Mouse (Mus musculus) embryonic stem cell, embryonic (primary cell): Measurements from ENCODE around the gene Ch25h.

Source experiments
- CTCF ChIA-PET, 4 experiments: fragments of 300-600 bp in 2 of 4; fragments of 350-600 bp in 2 of 4; sonication (Branson Sonifier 250); formaldehyde crosslinking; loops; one replicate each; lab custom pipeline; 2022; ENCODE audit warnings: inconsistent platforms in 2 of 4; lab: Charles Lee
- POLR2A ChIA-PET, 4 experiments: fragments of 300-600 bp in 2 of 4; fragments of 350-600 bp in 2 of 4; sonication (Branson Sonifier 250); formaldehyde crosslinking; loops; one replicate each; lab custom pipeline; 2022; ENCODE audit warnings: antibody characterized with exemption in 4 of 4, inconsistent platforms in 1 of 4; lab: Charles Lee

The Ch25h gene

GRCm38 (mm10) chr19:34474991-34475971, at the start of gene Ch25h:
Ch25h (minus strand) TSS chr19:34475164.
- CTCF ChIA-PET = interaction anchor here in 2 of 4 experiments (0.6 to 1.6 kb wide), 4 partner anchors 19 to 271 kb away, joined by 3 to 14 read pairs (median 4); partner anchors contain the start of gene Ifit2 (in 1 of the 2)
- POLR2A ChIA-PET = interaction anchor here in 1 of 4 experiments (1.2 kb wide), 1 partner anchor 40 kb away, joined by 3 read pairs; no protein-coding TSS in a partner anchor

- POLR2A ChIA-PET = interaction anchor here in 2 of 4 experiments (0.7 to 0.9 kb wide), 2 partner anchors 411 to 1133 kb away, joined by 4 to 5 read pairs; no protein-coding TSS in a partner anchor
- CTCF ChIA-PET = interaction anchor here in 2 of 4 experiments (1.1 to 3.0 kb wide), 2 partner anchors 24 kb away, joined by 5 to 7 read pairs; no protein-coding TSS in a partner anchor
These were observed 49.7 kb upstream of the Ch25h start for GRCm38 (mm10) chr19:34524646-34525045.

- ChIA-PET POLR2A (no interaction called here), CTCF (no interaction called here)
These were observed 48.3 kb upstream of the Ch25h start for GRCm38 (mm10) chr19:34523106-34523725.

- ChIA-PET POLR2A (no interaction called here), CTCF (no interaction called here)
These were observed 47.0 kb upstream of the Ch25h start for GRCm38 (mm10) chr19:34521978-34522377.

DNA sequence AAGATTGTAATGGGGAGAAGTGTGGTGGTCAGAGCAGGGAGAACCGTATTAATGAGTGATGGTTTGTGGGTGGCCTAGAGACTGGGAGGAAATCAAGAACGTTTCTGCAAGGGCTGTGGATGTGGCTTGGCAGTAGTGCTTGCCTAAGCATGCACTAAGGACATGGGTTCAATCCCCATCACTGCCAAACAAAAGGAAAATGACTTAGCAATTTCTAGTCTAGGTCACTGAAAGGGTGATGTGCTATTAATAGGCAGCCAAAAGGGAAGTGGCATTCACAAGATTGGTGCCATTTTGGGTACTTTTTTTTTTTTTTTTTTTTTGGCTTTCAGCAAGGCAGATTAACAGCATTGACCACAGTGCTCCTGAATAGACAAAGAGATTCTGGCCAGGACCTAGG, 46.4 kb upstream of the Ch25h start:
- ChIA-PET CTCF (no interaction called here), POLR2A (no interaction called here)

DNA sequence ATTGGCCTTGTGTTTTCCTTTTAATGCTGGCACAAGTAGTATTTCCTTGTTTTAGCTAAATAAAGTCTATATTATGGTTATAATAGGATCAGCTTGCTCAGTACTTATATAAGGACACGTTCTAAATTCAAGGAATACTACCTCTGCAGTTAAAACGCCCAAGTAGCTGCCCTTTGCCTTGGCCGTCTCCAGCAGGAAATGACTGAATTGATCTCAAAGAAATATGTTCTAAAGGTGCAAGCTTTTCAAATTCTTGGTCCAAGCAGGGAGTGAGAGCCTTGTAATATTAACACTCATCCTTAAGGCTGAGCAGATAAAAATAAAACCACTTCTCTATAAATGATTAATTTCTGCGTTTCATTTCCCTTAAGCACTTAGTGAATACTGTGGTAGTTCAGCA, 45.1 kb upstream of the Ch25h start:
- ChIA-PET CTCF (no interaction called here), POLR2A (interaction anchor here in 1 of 4 experiments (0.6 to 1.0 kb wide), 2 partner anchors 50 to 202 kb away, joined by 3 to 6 read pairs; no protein-coding TSS in a partner anchor)

DNA sequence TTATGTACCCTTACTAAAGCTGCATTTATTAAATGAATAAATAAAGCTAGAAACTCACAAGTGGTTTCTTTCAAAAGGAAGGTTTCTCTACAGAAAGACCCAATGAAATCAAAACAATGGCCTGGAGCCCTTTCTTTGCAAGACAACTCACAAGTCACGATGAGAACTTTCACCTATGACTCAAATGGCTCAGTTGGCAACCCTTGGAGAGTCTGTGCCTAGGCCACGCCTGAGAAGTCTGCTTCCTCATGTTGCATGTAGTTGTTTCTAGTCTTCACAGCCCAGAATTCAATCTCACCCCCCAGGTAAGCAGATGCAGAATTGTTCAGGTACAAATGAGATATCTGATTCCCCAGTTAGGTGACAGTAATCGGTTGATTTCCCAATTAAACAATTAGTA, 44.7 kb upstream of the Ch25h start:
- ChIA-PET POLR2A (interaction anchor here in 1 of 4 experiments (0.6 to 1.0 kb wide), 2 partner anchors 51 to 202 kb away, joined by 3 to 6 read pairs; no protein-coding TSS in a partner anchor), CTCF (no interaction called here)

DNA sequence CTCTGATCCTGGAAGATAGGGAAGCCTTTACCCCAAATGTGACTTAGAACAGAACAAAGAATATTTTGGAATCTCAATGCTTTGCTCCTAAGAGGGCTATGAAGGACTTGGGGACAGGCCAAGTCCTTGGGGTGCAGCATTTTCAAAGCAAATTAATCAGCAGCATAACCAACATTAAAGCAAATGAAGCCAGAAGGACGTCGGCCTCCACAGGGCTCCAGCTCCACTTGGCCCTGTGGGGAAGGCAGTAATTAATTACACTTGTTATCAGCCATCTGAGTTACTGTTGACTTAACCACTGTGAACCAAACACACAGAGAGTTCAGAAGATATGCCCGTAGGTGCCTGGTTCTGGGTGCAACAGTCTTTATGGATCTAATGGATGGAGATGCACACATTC, 43.8 kb upstream of the Ch25h start:
- ChIA-PET CTCF (no interaction called here), POLR2A (no interaction called here)

DNA sequence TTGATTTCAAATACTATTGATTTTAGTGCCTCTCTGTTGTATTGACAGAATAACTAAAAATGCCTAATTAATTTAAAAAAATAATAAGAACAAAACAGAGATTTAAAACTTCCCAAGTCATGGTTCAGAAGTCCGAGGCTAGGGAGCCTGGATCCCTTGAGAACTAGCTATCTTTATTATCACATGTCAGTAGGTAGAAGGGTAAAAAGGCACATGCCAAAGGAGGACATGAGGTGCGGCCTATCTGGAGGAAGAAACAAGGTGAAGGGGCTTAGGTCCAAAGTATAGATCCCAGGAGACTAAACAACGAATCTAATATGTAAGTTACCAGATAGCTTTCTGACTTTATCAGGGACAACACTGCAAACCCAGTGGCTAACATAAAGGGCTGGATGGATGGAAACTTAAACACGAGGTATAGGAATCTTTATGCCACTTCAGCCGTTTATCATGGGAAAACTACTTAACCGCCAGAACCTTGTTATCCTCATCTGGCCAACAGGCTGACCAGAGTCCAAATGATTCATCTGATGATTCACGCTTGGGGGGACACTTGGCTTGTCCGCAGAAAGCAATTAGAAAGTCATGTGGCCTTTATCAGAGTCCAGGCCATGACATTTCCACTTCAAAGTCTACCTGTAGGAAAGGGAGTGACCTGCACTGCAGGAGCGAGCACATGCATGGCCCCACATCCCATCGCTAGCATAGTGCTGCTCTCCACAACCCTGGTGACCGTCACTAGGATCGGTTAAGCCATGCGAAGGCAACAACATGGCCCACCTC, 43.0 kb upstream of the Ch25h start:
- POLR2A ChIA-PET = no interaction called here
- CTCF ChIA-PET = interaction anchor here in 2 of 4 experiments (1.0 to 1.3 kb wide), 2 partner anchors 17 to 119 kb away, joined by 3 to 5 read pairs; no protein-coding TSS in a partner anchor

DNA sequence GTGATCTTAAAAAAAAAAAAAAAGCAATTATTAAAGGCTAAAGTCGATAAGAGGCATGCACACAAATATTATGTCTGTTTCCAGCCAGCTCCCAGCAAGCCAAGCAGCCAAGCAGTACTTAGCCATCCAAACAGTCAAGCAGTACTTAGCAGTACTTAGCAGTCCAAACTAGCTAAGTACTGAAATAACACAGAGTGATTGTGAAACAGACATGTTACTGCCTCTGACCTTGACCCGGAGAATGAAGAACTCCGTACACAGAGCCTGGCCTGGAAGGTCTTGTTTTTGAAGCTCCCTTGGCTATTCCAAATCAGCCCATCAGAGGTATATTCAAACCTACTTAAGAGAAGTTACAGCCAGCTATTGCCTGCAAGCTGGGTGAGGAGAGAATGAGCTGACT, 42.2 kb upstream of the Ch25h start:
- ChIA-PET POLR2A (interaction anchor here in 1 of 4 experiments (1.7 kb wide), 1 partner anchor 296 kb away, joined by 3 read pairs; no protein-coding TSS in a partner anchor), CTCF (interaction anchor here in 3 of 4 experiments (1.0 to 1.3 kb wide), 3 partner anchors 17 to 120 kb away, joined by 3 to 5 read pairs (median 4); no protein-coding TSS in a partner anchor)

DNA sequence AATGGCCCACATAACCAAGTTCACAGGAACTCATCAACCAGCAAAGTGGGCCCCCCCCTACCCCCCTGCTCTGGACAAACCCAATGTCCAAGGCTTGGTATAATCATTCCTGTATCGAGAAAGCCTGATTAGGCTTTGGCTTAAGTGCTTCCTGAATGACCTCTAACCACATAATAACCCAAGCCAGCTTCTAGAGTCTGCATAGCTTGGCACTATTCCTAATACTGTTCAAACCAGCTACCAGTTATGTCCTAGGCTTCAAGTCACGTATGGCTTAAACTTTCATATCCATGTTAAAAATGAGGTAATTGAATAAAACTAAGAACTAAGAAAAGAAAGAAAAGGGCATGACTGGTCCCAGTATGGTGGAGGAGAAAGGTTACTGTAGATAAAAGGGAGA, 41.4 kb upstream of the Ch25h start:
- ChIA-PET CTCF (interaction anchor here in 1 of 4 experiments (1.0 kb wide), 1 partner anchor 16 kb away, joined by 4 read pairs; no protein-coding TSS in a partner anchor), POLR2A (interaction anchor here in 1 of 4 experiments (0.6 to 1.7 kb wide), 2 partner anchors 295 to 303 kb away, joined by 3 read pairs; no protein-coding TSS in a partner anchor)

GRCm38 (mm10) chr19:34515681-34516080, 40.7 kb upstream of the Ch25h start:
- POLR2A ChIA-PET = interaction anchor here in 1 of 4 experiments (0.7 to 1.7 kb wide), 3 partner anchors 11 to 295 kb away, joined by 3 read pairs; partner anchors contain the start of gene Ch25h
- CTCF ChIA-PET = interaction anchor here in 1 of 4 experiments (0.6 kb wide), 1 partner anchor 42 kb away, joined by 3 read pairs; no protein-coding TSS in a partner anchor

- ChIA-PET POLR2A (interaction anchor here in 1 of 4 experiments (0.7 kb wide), 1 partner anchor 409 kb away, joined by 3 read pairs; no protein-coding TSS in a partner anchor), CTCF (interaction anchor here in 1 of 4 experiments (0.9 kb wide), 1 partner anchor 40 kb away, joined by 3 read pairs; the partner anchor contains the start of gene Ifit2)
These were observed 36.6 kb upstream of the Ch25h start for GRCm38 (mm10) chr19:34511528-34511927.

- CTCF ChIA-PET = no interaction called here
- POLR2A ChIA-PET = no interaction called here
These were observed 35.8 kb upstream of the Ch25h start for GRCm38 (mm10) chr19:34510717-34511116.

- ChIA-PET POLR2A (no interaction called here), CTCF (interaction anchor here in 1 of 4 experiments (1.0 kb wide), 1 partner anchor 43 kb away, joined by 3 read pairs; no protein-coding TSS in a partner anchor)
These were observed 30.3 kb upstream of the Ch25h start for GRCm38 (mm10) chr19:34505161-34505721.

- POLR2A ChIA-PET = no interaction called here
- CTCF ChIA-PET = interaction anchor here (0.6 to 1.4 kb wide), 19 partner anchors 8 to 257 kb away, joined by 3 to 13 read pairs (median 3); partner anchors contain the start of genes Ifit2 (in 2 of the 4), Fas (in 1 of the 4) and Lipa (in 1 of the 4)
These were observed 25.8 kb upstream of the Ch25h start for GRCm38 (mm10) chr19:34500763-34501162.

GRCm38 (mm10) chr19:34496353-34496752, 21.4 kb upstream of the Ch25h start:
- POLR2A ChIA-PET = no interaction called here
- CTCF ChIA-PET = interaction anchor here in 2 of 4 experiments (0.9 kb wide), 2 partner anchors 140 to 252 kb away, joined by 3 read pairs; no protein-coding TSS in a partner anchor
